Mouse (Mus musculus) kidney, adult 10 weeks (tissue): Measurements from ENCODE around the gene Dlx6. TPM values are rescaled to one million over a fixed set of nuclear protein-coding genes. Genes with fewer than 3 reads are reported as not detected.

ENCODE experiments used
- polyA plus RNA-seq: library from polyadenylated mRNA; stranded (reverse); fragments of 350-450 nt; fragmentation: Illumina TruSeq; extraction: RNeasy Lipid Tissue Mini Kit (QIAGEN cat#74804); gene quantifications from one replicate; pipeline ENCODE4 v1.2.3, GENCODE M21; 2014; ENCODE audit warnings: low read depth, low replicate concordance

The Dlx6 gene
- not detected for polyA plus RNA-seq

GRCm38 (mm10) chr6:6863160-6863870, at the start of gene Dlx6:
Dlx6 (plus strand) TSS chr6:6863334.

GRCm38 (mm10) chr6:6881638-6882190, 18.6 kb downstream of the Dlx6 start, which contains the start of gene Dlx5:
Dlx5 (minus strand) TSS chr6:6882085.

Other genes with a start within 250 kb of the Dlx6 start
- not detected for gene Dlx5, start 18.8 kb downstream of the Dlx6 start, polyA plus RNA-seq
- gene Sdhaf3, start 92.7 kb downstream of the Dlx6 start, polyA plus RNA-seq = 12.6 TPM